Mouse (Mus musculus): Measurements from ENCODE around the gene Khnyn.

Khnyn gene

DNA sequence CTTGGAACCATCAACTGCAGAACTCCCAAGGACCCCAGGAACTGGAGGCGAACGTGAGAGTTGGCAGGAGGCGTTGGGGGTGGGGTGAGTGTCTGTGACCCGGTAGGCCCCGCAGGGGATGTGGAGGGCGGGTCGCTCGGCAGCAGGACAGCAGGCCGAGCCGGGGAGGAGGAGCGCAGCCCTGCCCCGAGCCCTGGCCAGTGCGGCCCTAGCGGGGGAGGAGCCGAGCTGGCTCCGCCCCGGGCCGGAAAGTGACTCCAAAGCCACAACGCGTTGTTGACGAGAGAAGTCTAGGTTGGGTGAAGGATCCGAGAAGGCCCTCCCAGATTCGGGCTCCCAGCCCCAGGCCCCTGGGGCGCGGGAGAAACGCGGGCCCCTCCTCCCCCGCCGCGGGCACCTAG, at the start of gene Khnyn:
Khnyn (plus strand) TSS at position 235 of the 401 bp plus-strand sequence.
- peak; percentile 86 for DNase-seq (ENCODE audit: low read depth, low spot score)

DNA sequence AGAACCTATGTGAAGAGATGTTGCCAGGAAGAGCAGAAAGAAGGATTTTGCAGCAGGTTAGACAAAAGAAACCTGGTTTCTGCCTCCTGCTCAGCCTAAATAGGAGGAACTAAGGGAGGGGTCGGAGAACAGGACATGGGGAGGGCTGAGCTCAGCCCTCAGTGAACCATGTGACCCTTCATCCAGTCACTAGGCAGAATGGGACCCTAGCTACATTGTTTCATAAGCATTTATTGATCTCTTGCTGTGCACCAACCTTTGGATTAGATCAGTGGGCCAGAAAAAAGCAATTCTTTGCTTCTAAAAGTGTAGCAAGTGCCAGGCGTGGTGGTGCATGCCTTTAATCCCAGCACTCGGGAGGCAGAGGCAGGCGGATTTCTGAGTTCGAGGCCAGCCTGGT, 46.4 kb upstream of the Khnyn start:
- no peak for DNase-seq (ENCODE audit: low read depth, low spot score)

DNA sequence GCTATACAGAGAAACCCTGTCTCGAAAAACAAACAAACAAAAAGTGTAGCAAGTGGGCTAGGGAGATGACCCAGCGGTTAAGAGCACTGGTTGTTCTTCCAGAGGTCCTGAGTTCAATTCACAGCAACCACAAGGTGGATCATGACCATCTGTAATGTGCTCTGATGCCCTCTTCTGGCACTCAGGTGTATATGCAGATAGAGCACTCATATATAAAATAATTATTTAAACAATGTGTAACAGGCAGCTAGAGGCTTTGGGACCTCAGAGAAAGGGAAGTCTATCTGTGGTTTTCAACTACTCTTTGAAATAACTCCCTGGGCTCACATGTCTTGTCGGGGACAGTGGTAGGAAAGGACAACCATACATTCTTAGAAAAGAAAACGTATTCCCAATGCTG, 46.0 kb upstream of the Khnyn start:
- peak; percentile 62 for DNase-seq (ENCODE audit: low read depth, low spot score)

DNA sequence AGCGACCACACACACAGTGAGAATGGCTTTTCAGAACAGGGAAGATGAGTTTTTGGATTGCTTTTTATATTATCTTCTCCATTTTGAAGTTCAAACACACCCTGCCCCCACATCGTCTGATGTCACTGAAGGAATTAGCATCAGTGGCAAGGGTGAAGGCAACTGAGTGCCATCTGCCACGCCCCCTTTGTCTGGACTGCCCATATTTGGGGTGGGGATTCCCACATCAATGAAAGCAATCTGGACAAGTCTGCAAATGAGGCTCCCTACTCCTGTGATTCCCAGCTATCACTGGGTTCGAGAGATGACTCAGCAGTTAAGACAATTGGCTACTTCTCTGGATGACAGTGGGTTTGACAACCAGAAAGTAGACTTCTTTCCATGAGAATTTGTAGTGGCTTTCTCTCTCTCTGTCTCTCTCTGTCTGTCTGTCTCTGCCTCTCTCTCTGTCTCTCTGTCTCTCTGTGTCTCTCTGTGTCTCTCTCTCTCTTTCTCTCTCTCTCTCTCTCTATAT, 43.8 kb upstream of the Khnyn start:
- DNase-seq (ENCODE audit: low read depth, low spot score) = peak; percentile 91

DNA sequence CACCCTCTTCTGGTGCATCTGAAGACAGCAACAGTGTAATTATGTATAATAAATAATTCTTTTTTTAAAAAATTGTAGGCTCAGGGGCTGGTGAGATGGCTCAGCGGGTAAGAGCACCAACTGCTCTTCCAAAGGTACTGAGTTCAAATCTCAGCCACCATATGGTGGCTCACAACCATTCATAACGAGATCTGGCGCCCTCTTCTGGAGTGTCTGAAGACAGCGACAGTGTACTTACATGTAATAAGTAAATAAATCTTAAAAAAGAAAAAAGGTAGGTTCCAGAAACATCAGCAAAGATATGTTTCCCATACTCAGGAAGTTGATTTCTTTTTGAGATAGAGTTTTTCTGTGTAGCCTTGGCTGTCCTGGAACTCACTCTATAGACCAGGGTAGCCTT, 42.0 kb upstream of the Khnyn start:
- no peak for DNase-seq (ENCODE audit: low read depth, low spot score)

DNA sequence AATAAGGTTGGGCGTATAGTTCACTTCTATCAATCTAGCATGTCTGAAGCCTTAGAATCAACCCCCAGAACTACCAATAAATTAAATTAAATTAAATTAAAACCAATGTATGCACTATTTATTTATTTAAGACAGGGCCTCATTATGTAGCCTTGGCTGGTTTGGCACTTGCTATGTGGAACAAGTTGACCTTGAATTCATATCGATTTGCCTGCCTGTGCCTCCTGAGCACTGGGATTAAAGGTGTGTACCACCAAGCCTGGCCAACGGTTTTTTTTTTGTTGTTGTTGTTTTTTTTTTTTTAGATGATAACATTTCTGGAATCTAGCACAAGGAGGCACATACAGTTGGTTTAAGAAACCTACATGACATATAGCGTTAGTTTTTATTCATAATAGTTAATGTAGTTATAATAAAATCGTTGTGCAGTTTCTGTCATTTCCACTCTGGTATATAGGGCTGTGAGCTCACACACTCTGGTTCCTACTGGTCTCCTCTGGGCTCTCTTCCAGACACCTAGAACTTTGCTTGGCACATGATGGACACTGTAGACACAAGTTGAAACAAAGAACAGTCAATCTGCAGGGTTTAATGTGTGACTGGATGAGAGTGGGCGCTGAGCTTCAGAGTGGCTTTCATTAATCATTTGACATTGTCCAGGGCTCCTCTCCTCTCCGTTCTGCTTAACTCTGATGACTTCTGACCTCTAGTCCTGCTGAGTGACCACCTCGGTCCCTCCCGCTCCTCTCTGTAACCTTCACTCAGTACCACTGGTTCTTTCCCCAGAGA, 39.0 kb upstream of the Khnyn start:
- no peak for DNase-seq (ENCODE audit: low read depth, low spot score)

DNA sequence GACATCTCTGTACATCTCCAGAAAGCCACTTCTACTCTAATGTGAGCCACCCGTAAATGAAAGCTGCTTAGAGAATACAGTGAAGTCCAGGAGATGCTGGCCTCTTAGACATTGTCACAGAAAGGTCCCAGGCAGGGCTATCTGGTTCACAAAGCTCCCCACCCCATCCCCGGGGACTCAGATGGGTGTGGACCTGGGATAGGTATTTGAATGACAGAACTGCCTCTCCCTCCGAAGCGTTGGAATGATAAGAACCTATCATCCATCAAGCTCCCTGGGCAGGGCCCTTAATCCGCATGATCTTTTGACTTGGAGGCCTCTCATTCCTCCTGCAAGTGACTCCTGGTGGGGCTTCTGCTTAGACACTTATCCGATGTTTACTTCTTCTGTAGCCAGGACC, 33.9 kb upstream of the Khnyn start:
- peak; percentile 83 for DNase-seq (ENCODE audit: low read depth, low spot score)

DNA sequence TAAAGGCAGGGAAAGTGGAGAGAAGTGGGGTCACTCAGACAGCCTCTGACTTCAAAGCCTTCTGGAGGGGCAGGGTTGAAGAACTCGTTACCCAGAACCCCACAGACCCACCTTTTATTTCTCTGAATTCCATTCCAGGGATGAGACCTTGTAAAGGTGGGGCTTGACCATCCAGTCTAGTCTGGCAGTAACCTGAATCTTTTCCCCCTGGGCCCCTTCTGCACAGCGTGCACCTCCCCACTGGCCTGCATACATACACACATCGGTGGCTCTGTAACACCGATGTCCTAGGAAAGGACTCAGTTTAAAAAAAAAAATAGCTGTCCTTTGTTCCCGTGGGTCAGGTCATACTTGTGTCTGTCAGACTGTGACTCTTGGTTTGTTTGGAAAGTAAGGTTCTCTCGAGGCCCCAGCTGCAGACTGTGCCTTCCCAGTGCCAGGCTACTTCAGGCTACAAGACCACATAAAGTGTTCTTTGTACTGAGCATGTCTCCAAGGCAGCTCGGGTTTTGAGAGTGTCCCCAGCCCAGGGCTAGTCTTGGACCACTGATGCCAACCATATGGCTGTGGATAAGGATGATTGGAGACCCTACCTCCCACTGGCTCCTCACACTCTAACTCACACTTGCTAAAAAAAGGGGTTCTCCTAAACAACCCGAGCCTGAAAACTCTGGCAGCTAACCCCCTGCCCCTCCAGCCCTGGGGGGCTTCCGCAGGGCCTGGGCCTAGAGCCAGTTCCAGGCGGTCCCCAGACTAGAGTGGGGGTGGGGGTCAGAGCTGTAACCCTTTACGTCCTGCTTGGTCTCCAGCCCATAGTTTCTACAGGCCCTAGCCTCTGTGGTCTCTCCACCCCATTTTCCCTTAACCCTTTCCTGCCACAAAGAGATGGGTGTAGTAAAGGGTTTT, 31.8 kb upstream of the Khnyn start:
- peak; percentile 69 for DNase-seq (ENCODE audit: low read depth, low spot score)

DNA sequence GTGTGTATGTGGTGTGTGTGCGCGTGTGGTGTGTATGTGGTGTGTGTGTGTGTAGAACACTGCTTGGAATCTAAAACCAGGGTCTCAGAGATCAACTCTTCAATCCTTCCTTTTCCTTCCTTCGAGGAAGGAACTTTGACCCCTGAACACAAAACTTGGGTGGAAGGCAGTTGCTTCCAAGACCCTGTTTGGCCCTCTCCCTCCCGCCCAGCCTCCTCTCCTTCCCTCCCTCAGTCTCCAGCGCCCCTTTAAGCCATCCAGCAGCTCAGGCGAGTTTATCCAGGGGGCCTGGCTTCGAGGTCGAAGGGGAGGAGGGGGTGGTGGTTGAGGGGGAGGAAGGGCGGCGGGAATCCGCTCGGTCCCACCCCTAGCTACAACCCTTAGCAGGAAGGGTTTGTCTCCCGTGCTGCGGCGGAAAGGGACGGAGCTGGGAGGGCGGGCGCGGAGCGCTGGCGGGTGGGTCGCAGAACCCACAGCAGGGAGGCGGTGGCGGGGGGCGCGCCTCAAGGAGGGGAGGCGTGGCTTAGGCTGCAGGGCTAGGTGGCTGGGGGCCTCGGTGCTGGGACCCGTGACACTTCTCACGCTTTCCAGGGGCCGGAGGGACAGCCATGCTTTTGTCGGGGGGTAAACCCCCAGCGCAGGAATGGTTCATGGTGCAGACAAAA, 31.0 kb upstream of the Khnyn start, which contains the start of gene Nynrin:
Nynrin (plus strand) TSS at position 390 of the 665 bp plus-strand sequence.
- DNase-seq (ENCODE audit: low read depth, low spot score) = peak; percentile 87

DNA sequence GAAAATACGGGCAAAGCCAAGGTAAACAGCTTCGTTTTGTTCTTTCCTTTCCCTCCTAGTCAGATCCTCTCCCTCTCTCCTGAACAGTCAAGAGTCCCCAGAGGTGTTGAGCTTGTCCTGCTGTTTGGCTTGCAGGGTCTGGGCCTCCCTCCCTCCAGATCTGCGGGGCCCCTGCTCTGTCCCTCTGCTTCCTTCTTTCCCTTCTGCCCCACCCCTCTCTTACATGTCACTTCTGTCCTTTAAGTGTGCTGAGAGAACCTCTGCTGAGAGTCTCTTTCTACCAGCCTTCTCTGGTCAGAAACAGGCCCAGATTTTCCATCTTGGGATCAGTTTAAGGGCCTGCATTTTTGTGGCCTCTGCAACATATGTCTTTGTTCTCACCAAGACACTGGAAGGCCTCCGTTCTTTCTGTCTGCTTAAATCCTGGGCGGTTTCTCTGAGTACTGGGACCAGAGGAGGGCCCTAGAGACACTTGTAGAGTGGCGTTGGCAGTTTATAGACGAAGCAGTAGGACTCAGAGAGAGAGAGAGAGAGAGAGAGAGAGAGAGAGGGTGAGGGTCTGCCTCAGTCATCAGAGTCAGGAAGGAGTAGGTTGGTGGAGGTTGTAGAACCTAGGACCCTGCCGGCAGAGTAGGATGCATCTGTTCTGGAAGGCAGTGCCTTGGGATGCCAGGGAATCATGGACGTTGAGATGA, 30.2 kb upstream of the Khnyn start:
- no peak for DNase-seq (ENCODE audit: low read depth, low spot score)

DNA sequence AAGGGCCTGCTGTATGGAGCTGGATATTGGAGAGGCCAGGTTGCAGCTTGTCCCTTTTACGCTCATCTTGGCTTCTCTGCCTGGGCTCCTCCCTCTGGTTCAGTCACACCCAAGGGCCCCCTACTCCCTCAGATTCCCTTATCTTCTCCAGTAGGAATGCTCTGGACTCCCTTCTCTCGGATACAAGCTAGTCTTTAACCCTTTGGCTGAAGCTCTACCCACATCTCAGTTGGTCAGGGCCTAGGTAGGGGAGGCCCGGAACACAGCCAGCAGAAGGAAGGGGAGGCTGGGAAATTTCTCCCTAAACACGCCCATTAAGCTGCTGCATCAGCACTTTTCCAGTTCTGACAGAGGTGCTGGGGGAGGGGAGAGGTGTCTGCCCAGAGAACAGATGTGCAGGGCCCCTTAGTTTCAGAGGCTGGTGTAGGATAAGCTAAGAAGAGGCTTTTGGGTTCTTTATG, 29.6 kb upstream of the Khnyn start:
- peak; percentile 76 for DNase-seq (ENCODE audit: low read depth, low spot score)

DNA sequence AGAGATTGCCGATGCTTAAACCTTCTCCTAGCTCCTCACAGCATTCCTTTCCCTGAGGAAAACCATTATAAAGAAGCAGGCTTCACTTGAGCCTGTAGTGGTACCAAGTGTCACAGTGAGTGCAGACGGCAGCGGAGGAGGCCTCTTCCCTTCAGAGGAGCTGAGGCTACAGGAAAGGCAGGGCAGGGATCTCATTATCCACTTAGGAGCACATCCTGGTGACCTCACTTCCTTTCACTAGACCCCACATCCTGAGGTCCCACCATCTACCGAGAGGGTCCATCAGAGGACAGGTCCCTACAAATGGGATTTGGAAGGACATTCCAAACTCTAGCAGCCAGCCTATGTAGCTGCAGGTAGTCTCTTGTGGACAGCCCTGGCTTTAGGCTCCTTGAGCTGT, 27.2 kb upstream of the Khnyn start:
- no peak for DNase-seq (ENCODE audit: low read depth, low spot score)

DNA sequence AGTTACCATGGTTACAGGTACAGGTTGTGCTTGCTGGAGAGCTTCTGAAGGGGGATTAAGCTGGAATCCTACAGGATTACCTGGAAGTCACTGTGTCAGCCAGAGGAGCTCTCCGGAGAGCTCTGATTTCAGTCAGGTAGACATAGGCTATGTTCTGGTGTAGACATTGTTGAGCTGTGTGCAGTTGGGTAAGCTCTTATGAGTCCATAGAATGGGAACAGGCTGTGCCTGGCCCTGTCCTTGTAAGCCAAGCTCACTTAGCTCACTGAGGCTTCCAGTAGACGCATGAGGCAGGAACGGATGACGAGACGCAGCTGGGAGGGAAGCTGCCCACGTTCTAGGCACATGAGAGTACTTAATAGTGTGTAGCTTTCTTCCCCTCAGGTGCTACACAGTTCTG, 22.6 kb upstream of the Khnyn start:
- no peak for DNase-seq (ENCODE audit: low read depth, low spot score)

DNA sequence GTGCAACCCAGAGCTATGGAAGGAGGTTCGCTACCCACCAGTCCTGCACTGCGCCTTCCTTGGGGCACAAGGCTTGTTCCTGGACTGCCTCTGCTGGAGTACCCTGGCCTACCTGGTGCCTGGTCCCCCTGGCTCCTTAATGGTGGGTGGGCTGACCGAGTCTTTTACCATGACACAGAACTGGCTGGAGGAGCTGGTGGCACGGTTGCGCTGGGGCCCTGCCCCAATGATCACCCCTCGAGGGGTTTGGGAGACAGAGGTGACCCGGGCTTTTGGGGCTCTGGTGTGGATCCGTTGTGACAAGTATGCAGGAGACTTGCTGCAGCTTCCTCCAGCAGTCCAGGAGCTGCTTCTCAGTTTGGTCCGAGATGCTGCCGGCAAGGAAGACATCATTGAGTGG, 21.8 kb upstream of the Khnyn start:
- DNase-seq (ENCODE audit: low read depth, low spot score) = no peak

DNA sequence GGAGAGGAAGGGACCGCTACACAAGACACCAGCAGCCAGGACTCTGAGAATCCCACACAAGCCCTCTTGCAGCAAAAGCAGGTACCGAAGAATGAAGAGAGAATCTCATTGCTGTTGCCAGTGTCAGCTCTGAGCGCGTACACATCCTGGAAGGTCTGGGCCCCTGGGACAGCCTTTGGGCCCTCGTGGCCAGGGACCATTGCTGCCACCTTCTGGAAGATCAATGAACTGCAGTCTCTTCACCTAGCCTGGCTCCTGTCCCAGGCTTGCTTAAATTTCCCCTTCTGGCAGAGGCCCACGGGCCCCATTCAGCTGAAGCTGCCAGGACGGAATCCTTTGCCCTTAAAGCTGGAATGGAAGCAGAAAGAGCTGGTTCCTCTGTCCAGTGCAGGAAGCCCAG, 21.0 kb upstream of the Khnyn start:
- peak; percentile 87 for DNase-seq (ENCODE audit: low read depth, low spot score)

DNA sequence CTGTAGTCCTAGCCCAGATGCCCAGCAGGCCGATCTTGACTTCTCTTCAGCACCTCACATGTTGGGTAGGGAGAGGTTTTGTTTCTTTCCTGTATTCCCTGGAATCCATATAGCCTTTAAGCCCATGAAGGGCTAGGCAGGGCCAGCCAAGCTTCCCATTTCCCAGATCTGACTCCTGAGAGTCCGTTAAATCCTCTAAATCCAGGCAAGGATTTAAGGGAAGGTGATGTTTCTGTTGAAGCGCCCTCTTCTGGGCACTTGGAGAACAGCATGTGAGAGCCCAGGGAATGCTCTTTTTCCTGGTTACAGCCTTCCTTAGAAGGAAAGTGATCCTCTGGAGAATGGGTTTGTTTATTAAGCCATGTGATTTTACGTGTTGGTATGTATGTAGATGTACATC, 17.8 kb upstream of the Khnyn start:
- peak; percentile 72 for DNase-seq (ENCODE audit: low read depth, low spot score)

DNA sequence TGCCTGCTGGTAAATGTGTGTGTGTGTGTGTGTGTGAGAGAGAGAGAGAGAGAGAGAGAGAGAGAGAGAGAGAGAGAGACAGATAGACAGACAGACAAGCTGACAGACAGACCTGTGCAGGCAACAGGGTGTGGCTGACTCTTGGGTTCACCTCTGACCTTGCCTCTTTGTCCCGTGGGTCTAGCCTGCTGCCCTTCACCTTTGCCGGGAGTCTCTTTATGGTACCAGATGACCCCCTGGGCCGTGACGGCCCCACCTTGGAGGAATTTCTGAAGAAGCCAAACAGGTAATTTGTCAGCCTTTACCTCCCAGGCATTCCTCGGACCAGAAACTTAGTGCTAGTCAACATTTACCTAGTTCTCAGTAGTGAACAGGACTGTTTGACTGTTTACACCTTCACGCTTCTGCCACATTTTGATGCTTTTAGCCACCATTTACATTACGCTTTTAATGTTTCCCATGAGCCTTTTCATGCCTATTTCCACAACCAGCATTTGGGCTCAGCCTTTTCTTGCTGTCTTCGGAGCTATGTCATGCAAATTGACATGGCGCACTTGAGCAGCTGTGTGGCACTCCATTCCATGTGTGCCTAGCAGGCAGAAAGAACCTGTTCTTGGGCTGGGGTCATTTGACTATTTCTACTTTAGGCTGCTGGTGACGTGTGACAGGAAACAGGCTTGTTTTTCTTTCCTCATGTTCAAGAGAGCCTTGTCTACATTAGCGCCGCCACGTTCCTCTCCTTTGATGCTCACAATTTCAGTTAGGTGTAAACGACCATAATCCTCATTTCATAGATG, 16.3 kb upstream of the Khnyn start:
- peak; percentile 78 for DNase-seq (ENCODE audit: low read depth, low spot score)

DNA sequence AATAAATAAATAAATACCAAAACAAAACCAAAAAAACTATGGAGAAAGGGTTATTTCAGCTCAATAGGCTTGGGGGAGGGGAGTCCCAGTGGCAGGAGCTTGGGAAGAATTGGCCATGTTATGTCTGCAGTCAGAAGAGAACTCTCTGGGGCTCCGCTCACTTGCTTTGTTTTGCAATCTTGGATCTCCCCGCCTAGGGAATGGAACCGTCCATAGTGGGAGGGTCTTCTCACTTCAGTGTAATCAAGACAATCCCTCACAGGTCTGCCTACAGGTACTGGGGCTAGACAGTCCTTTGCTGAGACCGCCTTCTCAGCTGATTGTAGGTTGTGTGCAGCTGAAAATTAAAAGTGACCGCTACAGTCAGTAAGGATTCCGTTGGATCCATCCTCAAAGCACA, 15.2 kb upstream of the Khnyn start:
- peak; percentile 58 for DNase-seq (ENCODE audit: low read depth, low spot score)

DNA sequence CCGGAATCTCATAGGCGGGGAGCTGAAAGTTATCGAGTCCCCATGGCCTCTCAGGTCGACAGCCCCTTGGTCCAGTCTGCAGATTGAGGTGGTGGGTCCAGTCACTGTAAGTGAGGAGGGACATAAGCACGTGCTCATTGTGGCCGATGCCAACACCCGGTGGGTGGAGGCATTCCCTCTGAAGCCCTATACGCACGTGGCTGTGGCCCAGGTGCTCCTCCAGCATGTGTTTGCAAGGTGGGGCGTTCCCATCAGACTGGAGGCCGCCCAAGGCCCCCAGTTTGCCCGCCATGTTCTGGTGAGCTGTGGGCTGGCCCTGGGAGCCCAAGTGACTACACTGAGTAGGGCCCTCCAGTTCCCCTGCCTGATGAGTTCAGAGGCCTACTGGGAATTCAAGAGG, 12.7 kb upstream of the Khnyn start:
- no peak for DNase-seq (ENCODE audit: low read depth, low spot score)

DNA sequence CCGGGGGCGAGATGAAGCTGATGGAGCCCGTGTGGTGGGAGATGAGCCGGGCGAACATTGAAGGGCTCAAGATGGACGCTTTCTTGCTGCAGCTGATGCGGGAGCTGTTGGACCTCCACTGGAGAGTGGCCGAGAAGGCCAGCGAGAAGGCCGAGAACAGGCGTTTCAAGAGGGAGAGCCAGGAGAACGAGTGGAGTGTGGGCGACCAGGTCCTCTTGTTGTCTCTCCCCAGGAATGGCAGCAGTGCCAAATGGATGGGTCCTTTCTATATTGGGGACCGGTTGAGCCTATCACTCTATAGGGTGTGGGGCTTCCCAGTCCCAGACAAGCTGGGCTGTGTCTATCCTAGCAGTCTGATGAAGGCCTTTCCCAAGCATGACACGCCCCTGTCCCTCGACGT, 12.2 kb upstream of the Khnyn start:
- DNase-seq (ENCODE audit: low read depth, low spot score) = no peak
